Mouse (Mus musculus) heart, adult 11 months (tissue): ENCODE data around the gene Agl.
A peak's percentile ranks its signal among the peaks of the same experiment; 100 is the strongest.

ENCODE experiments used
- DNase-seq: peaks from one replicate; pipeline ENCODE4 v3.0.0; 2022

Agl gene

GRCm38 (mm10) chr3:116815916-116816315 is 8.0 kb upstream of the Agl start:
- DNase-seq = peak; percentile 66

- peak; percentile 13 for DNase-seq
Observed at GRCm38 (mm10) chr3:116815305-116815797, 7.4 kb upstream of the Agl start.

- peak; percentile 67 for DNase-seq
Observed at GRCm38 (mm10) chr3:116812946-116813345, 5.0 kb upstream of the Agl start.

GRCm38 (mm10) chr3:116810351-116810750 is 2.4 kb upstream of the Agl start:
- DNase-seq = peak; percentile 74

- DNase-seq = peak; percentile 55
Observed at GRCm38 (mm10) chr3:116809221-116809620, 1.3 kb upstream of the Agl start.

- peak; percentile 95 for DNase-seq
Observed at GRCm38 (mm10) chr3:116808507-116809217, 696 bp upstream of the Agl start.

DNA sequence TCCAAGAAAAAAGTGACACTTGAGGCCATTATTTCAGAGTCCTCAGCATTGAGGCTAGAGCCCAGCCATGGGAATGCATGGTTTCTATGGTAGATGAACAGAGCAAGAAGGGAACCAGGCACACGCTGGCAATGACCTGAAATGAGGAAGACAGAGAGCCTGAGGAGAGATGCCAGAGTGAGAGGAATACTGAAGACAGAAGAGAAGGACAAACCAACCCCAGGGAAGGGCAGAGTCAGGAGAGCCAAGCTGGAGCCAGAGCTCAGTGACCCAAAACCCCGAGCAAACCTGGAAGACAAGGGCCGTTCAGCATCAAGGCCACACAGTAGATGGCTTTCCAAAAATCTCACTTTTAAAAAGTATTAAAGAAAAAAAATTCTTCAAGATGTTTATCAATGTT is 2.1 kb downstream of the Agl start:
- DNase-seq = peak; percentile 80

- no peak for DNase-seq
Observed at GRCm38 (mm10) chr3:116804746-116805285, 3.1 kb downstream of the Agl start.

DNA sequence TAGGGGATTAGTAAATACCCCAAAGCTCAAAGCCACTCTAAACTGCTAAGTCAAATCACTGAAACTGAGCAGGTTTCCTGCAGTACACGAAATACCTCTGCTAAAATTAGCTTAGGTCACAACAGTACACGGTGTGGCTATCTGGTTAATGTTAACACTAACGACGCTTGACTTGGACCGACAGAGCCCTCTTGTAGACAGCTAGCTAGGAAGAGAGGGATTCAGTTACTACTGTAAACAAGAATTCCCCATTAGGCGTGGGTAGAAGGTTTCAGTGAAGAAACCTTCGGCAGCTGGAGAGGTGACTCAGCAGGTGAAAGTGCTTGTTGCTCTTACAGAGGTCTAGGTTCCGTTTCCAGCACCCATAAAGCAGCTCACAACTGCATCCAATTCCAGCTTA is 6.2 kb downstream of the Agl start:
- no peak for DNase-seq

GRCm38 (mm10) chr3:116798821-116799510 is 9.0 kb downstream of the Agl start:
- DNase-seq = peak; percentile 42

- DNase-seq = peak; percentile 79
Observed at GRCm38 (mm10) chr3:116788851-116789250, 19.1 kb downstream of the Agl start.

- DNase-seq = peak; percentile 46
Observed at GRCm38 (mm10) chr3:116786543-116786942, 21.4 kb downstream of the Agl start.

DNA sequence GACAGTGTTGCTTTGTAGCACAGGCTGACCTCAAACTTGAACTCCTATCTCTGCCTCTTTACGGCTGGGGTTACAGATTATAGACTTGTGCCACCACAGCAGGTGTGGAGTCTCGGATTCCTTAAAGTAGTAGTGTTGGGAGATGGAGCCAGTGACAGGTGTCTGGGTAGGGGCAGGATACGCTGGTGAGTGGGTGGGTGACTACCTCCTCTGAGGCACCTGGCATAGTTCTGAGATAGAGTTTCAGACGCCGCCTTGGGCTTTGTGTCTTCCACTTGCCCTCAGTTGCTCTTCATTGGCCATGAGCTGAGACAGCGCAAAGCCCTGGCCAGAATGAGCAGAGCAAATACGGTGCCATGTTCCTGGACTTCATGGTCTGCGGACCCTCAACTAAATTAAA is 22.1 kb downstream of the Agl start:
- peak; percentile 55 for DNase-seq

GRCm38 (mm10) chr3:116784811-116785210 is 23.2 kb downstream of the Agl start:
- peak; percentile 50 for DNase-seq

- DNase-seq = peak; percentile 68
Observed at GRCm38 (mm10) chr3:116784290-116784689, 23.7 kb downstream of the Agl start.

GRCm38 (mm10) chr3:116776961-116777360 is 31.0 kb downstream of the Agl start:
- DNase-seq = peak; percentile 10

- DNase-seq = peak; percentile 77
Observed at GRCm38 (mm10) chr3:116773836-116774235, 34.1 kb downstream of the Agl start.

- peak; percentile 50 for DNase-seq
Observed at GRCm38 (mm10) chr3:116771597-116771996, 36.4 kb downstream of the Agl start.

DNA sequence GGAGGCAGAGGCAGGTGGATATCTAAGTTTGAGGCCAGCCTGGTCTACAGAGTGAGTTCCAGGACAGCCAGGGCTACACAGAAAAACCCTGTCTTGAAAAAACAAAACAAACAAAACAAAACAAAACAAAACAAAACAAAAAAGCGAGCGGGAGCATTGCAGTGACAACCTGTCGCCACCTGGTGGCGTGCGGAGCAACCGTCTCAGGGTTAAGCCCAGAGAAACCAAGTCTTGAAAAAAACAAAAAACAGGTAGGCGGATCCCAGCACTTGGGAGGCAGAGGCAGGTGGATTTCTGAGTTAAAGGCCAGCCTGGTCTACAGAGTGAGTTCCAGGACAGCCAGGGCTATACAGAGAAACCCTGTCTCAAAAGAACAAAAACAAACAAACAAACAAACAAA is 41.0 kb downstream of the Agl start:
- peak; percentile 74 for DNase-seq

DNA sequence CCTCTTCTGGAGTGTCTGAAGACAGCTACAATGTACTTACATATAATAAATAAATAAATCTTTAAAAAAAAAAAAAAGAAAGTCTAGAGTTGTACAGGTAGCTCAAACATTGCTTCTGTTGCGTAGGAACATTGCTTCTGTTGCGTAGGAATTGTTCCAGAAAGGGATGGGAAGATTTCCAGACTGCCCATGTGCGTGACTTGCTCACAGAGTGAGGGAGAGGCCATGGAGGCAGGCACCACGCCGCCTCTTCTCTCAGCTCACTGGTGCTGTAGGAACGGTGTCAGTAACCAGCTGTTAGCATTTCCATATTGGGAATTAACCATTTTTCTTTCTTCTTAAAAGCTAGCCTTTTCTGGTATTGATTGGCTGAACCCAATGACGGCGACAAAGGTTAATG is 55.1 kb downstream of the Agl start:
- peak; percentile 29 for DNase-seq

DNA sequence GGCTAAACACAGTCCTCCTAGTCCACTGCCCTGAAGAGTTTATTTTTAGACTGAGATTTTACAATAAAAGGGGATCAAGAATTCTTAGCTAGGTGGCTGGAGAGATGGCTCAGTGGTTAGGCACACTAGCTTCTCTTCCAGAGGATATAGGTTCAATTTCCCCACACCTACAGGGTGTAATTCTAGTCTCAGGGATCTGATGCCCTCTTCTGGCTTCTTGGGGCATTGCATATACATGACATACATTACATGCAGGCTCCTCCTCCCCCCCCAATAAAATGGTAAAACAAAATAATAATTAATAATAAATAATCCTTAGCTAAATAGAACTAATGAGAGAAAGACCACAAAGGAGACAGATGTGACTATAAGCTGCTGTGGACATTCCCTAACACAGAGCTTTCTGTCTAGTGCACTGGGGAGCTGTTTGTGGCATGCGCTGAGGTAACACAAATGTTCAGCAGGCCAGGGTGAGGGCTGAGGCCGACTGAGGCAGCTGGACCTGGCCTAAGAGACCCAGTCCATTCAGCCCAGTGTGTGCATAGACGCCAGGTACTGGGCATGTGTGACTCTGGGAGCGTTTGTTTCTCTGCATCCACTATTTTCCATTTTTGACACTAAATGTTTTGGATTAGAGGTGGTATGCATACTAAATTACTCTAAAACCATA is 56.6 kb downstream of the Agl start:
- peak; percentile 90 for DNase-seq

DNA sequence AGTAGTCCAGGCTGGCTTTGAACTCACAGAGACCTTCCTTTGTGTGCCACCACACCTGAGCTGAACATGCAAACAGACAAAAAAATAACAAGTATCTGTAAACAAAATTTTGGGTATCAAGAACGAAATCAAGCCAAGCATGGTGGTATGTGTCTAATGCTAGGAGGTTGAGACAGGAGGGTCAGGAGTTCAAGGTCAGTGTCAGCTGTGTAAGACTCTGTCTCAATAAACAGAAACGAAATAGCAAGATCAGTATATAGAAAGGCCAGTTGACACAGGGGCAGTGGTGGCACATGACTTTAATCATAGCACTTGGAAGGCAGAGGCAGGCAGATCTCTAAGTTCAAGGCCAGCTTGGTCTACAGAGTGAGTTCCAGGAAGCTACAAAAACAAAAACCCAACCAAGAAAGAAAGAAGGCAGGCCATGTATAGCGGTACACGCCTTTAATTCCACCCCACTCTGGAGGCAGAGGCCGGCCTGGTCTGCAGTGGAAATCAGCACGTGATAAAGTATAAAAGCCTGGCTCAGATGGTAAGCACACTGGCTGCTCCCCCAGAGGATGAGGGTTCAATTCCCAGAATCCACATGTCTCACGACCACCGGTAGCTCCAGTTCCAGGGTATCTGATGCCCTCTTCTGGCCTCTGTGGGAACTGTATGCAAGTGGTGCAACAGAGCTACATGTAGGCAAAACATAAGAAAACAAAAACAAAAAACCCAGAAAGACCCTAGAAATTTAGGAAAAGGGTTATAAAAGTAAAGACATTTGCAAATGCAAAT is 59.4 kb downstream of the Agl start:
- peak; percentile 84 for DNase-seq

DNA sequence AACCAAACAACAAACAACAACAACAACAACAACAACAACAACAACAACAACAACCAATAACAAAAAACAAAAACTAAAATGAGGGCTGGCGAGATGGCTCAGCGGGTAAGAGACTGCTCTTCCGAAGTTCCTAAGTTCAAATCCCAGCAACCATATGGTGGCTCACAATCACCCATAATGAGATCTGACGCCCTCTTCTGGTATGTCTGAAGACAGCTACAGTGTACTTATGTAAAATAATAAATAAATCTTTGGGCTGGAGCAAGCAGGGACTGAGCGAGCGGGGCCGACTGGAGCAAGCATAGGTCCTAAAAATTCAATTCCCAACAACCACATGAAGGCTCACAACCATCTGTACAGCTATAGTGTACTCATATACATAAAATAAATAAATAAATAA is 60.3 kb downstream of the Agl start:
- peak; percentile 76 for DNase-seq
